ENCODE assay signal across 16 mouse cellular contexts in the genomic region with DNA sequence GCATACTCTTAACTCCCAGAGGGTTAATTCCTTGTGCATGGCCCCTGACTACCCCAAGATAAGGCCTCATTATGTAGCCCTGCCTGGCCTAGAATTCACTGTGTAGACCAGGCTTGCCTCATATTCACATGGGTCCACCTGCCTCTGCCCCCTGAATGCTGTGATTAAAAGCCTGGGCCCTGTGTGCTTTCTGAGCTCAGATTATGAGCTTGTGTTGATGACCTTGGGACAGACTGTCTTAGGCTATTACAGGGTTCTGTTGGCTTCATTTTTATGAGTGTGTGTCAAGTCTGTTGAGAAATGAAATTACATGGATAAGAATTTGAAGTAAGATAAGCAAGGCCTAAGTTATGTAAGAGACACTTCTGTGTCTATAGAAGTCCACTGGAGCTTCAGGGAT.
"Had no signal": no experiment of that assay in that cellular context is flagged by ENCODE, and none has a peak within 500 bp of the region (broad histone marks: within the 10 kb centered on the region; RNA-seq: fewer than 3 reads in every experiment).

No protein-coding gene starts in this region.

- H3K9me3 ChIP-seq: neural tube, embryonic 12.5 days; neural tube, embryonic 13.5 days; neural tube, embryonic 15.5 days; stomach, embryonic 15.5 days had no signal

- H3K9ac ChIP-seq: neural tube, embryonic 12.5 days; neural tube, embryonic 13.5 days; neural tube, embryonic 15.5 days; stomach, embryonic 15.5 days had no signal

- DNase-seq: retina, postnatal 1 day; right cerebral cortex, adult 18-20 months; right cerebral cortex, postnatal 14 days; right cerebral cortex, postnatal 25 days; right cerebral cortex, postnatal 4 days; spleen, adult 18-20 months; thymus, adult 18-20 months; thymus, adult 2 months; thymus, postnatal 14 days; thymus, postnatal 25 days; thymus, postnatal 36 days; thymus, postnatal 4 days had no signal

- H3K4me3 ChIP-seq: neural tube, embryonic 12.5 days; neural tube, embryonic 13.5 days; neural tube, embryonic 15.5 days; stomach, embryonic 15.5 days had no signal

- H3K4me2 ChIP-seq: neural tube, embryonic 12.5 days; neural tube, embryonic 13.5 days; neural tube, embryonic 15.5 days; stomach, embryonic 15.5 days had no signal

- H3K27me3 ChIP-seq: neural tube, embryonic 12.5 days; neural tube, embryonic 13.5 days; neural tube, embryonic 15.5 days; stomach, embryonic 15.5 days had no signal

- H3K27ac ChIP-seq: neural tube, embryonic 12.5 days; neural tube, embryonic 13.5 days; neural tube, embryonic 15.5 days; stomach, embryonic 15.5 days had no signal

- H3K4me1 ChIP-seq: neural tube, embryonic 12.5 days; neural tube, embryonic 13.5 days had no signal

- H3K36me3 ChIP-seq: neural tube, embryonic 12.5 days; neural tube, embryonic 15.5 days; stomach, embryonic 15.5 days had no signal
